Mouse (Mus musculus): Measurements from ENCODE around the gene Zpld1.

GRCm38 (mm10) chr16:55345644-55346043, 47.9 kb upstream of the Zpld1 start:
- TF ChIP-seq CTCF (IDR thresholded peaks at IDR 0.05; ENCODE audit: borderline replicate concordance, insufficient read depth, low read length) (no peak), POLR2A (IDR thresholded peaks at IDR 0.05; ENCODE audit: low read depth, low read length) (no peak)
